Mouse (Mus musculus): ENCODE results near the gene Atp1a2.

Atp1a2 gene

DNA sequence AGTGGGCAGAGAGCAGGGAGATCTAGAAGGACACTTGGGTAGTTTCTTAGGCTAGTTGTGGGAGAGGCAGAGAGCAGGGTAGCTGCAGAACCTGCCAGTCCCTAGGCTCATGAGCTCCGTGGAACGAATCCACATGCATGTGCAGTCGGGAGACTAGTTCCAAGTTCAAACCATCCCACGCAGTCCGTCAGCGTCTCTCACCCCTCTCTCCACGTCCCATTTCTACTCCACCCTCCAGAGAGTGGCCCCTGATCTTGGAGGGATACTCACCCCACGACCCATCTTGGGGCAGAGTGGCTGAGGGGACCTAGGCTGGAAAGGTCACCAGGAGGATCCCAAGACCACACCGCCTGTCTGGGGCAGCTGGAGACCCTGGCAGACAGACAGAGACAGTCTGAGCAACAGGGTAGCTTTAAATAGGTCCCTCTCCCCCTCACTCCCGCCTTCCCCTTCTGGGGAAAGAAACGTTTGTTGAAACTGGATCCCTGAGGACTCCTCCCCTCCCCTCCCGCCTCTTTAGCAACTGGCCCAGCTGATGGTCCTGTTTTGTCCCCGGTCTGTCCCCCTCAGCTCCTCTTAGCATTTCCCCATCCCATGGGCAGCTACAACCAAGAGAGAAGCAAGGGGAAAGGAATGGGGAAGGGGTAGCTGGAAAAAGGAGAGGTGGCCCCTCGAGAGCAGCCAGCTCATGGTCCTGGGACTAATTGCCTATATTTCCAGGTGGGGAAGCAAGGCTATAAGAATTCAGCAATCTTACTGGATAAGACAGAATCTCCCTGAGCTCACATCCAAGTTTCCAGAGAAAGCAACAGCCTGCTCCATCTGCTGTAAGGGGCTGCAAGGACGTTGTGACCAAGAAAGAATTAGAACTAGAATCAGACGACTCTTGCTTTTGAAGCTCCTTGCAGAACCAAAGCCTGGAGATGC lies at the start of gene Atp1a2:
TSS of gene Atp1a2 (minus strand) at position 454 of the 927 bp plus-strand sequence.
- DNase-seq (ENCODE audit: low spot score), result peak; percentile 43

DNA sequence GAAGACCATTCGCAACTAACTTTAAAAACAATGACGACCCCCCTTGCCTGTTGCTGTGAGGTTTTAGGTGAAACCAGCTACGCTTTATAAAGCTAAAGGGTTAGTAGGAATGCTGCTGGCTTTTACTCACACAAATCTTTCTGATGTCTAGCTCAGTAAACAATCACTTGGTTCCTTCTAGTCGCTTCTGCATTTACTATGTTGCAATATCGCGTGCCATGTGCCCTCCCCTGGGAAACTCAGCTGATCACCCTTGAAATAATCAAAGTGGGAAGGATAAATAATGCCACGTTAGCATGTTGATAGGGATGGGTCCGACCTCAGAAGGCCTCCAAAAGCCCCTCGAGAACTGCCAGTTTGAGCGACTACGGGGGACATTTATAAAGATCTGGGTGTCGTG lies 49.5 kb upstream of the Atp1a2 start:
- no peak for DNase-seq (ENCODE audit: low spot score)

DNA sequence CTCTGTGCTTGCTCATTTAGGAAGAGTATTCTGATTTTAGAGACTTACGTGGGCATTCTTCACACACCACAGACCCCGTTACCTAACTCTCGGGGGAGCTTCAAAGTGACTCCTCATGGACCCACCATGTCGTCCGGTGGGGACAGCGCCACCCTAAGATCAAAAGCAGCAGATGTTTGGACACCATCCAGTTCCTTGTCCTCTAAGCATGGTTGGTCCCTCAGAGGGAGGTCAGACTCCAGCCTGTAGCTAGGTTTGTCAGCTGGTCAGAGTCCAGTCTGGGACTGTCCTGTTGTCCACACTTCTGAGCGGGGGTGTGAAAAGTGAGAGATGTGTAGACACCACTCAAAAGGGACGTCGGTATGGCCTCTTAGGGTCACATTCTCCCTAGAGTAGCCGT lies 48.8 kb upstream of the Atp1a2 start:
- no peak for DNase-seq (ENCODE audit: low spot score)

DNA sequence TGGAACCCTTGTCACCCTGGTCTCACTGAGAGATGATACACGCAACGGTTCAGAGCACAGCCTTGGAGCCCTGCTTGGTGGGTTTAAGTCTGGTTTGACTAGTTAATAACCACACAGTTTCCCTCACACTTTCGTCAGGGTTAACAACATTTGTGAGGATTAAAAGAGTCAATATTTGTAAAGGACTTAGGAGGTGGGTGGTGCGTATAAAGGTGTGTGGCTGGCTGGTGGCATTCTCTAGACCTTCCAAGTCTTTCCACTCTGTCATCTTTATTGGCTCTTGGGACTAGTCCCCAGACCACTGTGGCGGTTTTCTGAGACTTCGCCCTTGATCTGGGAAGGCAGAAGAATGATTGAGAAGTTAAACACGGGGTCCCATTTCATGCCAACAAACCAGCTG lies 47.0 kb upstream of the Atp1a2 start:
- DNase-seq (ENCODE audit: low spot score), result no peak

DNA sequence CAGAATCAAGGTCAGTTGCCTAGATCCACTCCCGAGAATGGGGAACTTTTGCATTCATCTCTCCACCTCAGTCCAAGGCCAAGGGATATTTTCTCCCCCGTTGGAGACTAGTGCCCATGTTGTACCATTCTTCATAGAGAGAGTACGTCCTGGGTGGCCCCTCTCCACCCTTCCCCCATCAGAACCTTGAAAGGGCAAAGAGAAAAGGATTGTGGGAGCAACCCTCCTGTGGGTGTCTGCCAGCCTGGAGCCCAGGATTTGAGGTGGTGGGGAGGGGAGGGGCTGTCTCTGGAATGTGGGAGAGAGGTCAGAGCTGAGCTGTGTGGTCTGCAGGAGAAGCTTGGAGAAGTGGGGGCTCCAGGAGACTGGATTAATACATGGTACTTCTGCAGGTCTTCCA lies 46.0 kb upstream of the Atp1a2 start:
- DNase-seq (ENCODE audit: low spot score), result no peak

DNA sequence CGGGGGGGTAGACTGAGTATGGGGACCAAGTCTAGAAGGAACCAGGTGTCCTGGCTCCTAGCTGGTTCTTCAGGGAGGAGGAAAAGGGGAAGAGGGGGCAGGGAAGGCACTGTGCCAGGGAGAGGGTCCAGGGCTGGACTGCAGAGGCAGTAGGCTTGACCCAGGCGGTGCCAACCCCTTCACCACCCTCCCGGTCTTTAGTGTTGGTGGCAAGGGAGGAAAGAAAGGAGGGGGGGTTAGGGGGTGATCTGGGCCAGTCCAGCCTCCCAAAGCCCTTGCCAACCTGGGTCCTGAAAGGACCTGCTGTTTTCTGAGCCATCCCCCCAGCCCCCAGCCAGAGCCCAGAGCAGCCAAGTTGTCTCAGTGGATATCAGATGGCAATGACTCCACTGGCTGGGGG lies 44.9 kb upstream of the Atp1a2 start:
- DNase-seq (ENCODE audit: low spot score), result no peak

- no peak for DNase-seq (ENCODE audit: low spot score)
Measured at GRCm38 (mm10) chr1:172341386-172341785, 43.5 kb upstream of the Atp1a2 start.

DNA sequence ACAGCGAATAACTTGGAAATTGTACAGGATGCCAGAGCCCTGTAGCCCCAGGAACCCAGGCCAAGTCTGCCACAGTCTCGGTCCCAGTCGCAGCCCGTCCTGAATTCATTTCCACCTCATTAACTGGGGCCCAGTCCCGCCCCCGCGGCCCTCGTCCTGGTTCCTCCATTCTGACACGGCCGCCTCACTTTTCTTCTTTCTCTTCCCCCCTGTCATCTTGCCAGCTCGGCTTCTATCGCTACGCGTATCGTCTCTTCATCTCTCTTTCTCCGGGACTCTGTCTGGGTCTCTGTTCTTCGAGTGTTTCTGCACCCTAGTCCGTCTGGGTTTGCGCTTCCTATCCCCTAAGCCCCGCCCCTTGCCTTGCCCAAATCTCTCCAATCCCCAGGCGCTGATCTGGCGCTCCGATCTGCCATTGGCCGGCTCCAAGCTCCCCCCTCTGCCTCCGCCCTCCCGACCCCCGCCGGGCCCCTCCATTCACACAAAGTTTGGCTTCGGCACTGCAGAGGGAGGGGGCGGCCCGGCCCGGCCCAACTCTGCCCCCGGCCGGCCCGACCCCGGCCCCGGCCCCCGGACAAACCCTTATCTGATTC lies 43.0 kb upstream of the Atp1a2 start, which contains the start of gene Kcnj10:
TSS of gene Kcnj10 (plus strand) at position 482 of the 593 bp plus-strand sequence.
- DNase-seq (ENCODE audit: low spot score), result peak; percentile 80

GRCm38 (mm10) chr1:172337411-172338185 lies 39.7 kb upstream of the Atp1a2 start:
- DNase-seq (ENCODE audit: low spot score), result no peak

- no peak for DNase-seq (ENCODE audit: low spot score)
Measured at GRCm38 (mm10) chr1:172335804-172336203, 37.9 kb upstream of the Atp1a2 start.

- no peak for DNase-seq (ENCODE audit: low spot score)
Measured at GRCm38 (mm10) chr1:172333512-172333911, 35.6 kb upstream of the Atp1a2 start.

DNA sequence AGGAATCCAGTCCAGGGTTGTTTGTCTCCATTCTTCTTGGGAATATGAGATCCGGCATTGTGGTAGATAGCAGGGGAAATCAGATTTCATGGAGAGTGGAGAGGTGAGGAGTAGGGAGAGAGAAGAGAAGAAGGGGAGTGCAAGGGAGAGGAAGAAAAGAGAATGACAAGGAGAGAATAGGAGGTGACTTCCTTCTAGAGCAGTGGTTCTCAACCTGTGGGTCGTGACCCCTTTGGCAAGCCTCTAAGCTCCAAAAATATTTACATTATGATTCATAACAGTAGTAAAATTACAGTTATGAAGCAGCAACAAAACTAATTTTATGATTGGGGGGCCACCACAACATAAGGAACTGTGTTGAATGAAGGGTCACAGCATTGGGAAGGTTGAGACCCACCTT lies 35.1 kb upstream of the Atp1a2 start:
- DNase-seq (ENCODE audit: low spot score), result no peak

- DNase-seq (ENCODE audit: low spot score), result no peak
Measured at GRCm38 (mm10) chr1:172331422-172331947, 33.6 kb upstream of the Atp1a2 start.

DNA sequence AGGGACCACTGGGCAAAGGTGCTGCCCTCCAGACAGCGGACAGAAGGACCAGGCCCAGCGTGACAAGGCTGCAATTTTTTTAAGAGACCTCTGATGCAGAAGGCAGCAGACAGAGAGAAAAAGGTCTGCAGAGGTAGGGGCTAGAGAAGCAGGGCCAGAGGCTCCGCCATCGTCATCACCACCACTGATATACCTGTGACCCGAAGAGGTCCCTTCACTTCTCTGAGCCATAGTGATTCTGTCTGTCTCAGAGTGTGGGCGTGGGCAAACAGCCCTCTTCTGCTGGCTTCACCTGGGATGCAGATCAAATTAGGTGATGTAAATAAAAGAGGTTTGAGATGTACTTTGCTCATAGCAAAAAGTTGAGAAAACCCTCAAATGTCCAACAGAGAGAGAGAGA lies 31.8 kb upstream of the Atp1a2 start:
- no peak for DNase-seq (ENCODE audit: low spot score)

- DNase-seq (ENCODE audit: low spot score), result no peak
Measured at GRCm38 (mm10) chr1:172329131-172329530, 31.3 kb upstream of the Atp1a2 start, which contains the start of gene Kcnj9. Gene Kcnj9 (minus strand): TSS chr1:172329318.

DNA sequence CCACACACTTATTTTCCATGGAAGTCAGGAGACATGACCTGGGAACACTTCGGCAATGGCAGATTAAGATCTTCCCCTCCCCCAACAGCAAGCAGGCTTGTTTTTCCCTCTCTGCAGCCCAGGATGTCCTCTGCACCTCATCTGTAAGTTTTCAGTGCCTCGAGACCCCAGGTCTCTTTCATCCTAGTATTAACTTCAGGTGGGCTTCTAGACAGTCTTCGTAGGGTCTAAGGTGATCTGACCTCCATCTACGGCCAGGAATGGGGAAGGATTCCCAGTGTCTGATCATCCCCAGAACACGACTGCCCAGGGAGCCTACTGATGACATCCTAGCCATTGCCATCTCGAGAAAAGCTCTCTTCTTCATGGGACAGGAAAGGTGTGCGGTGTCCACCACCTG lies 30.6 kb upstream of the Atp1a2 start:
- no peak for DNase-seq (ENCODE audit: low spot score)

GRCm38 (mm10) chr1:172328041-172328440 lies 30.2 kb upstream of the Atp1a2 start:
- no peak for DNase-seq (ENCODE audit: low spot score)

DNA sequence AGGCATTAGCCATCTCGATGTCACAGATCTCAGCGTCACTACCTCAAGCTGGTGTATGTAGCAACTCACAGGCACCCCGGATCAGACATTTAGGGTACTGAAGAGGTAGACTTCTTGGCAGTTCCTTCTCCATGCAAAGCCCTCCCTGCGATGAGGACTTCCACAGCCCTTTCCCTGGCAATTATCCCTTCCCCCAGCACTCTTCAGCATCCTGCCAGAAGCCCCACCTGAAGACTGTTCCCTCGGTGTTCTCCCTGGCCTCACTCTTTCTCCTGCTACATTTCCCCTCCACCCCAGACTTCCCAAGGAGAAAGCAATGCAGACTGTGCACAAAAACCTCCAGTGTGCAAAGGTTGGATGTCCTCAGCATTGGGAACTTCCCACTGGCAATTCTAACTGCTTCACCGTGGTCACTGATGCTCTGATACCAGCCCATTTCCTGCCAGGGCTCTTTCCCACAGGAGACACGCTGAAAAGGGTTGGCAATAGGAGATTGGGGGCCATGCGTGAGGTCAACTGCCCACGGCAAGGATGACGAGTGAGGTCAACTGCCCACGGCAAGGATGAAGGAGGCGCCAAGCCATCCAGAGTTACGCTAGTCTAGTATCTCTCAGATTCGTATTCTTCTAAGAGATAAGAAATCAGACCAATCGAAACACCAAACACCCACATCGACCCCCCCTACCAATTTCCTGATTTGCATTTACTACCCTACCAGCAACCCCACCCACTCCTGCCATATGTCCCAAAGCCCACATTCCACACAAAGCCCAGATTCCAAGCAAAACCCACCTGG lies 29.5 kb upstream of the Atp1a2 start:
- DNase-seq (ENCODE audit: low spot score), result no peak

- no peak for DNase-seq (ENCODE audit: low spot score)
Measured at GRCm38 (mm10) chr1:172326684-172327083, 28.8 kb upstream of the Atp1a2 start.

- DNase-seq (ENCODE audit: low spot score), result peak; percentile 60
Measured at GRCm38 (mm10) chr1:172325680-172326535, 28.0 kb upstream of the Atp1a2 start.

Measured in testis, postnatal 14 days (tissue).